22 mouse cellular contexts compared by ENCODE assay signal in the genomic region with DNA sequence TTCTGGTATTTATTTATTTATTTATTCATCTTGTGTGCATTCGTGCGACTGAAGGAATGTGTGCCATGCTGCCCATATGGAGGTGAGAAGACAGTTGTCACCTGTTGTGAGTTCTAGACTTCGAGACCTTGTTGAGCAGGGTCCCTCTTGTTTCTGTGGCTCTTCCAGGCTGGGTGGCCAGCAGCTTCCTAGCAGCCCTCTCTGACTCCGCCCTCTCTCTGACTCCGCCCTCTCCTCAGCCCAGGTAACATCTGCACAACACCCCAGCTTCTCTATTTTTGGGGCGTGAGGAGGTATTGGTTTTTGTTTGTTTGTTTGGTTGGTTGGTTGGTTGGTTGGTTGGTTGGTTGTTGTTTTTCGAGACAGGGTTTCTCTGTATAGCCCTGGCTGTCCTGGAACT. TPM values are rescaled to one million over a fixed set of nuclear protein-coding genes. Genes with fewer than 3 reads are reported as not detected.
DNase-seq lines count a peak whose midpoint lies in the region; ATAC-seq and TF ChIP-seq lines count a peak whose summit lies in the region.
"Had no signal": no experiment of that assay in that cellular context is flagged by ENCODE, and none has a peak within 500 bp of the region (broad histone marks: within the 10 kb centered on the region; RNA-seq: fewer than 3 reads in every experiment).

No protein-coding gene starts in this region.

- H3K9ac ChIP-seq in ES-Bruce4 (ENCODE audit: low read depth, poor library complexity, severe bottlenecking): peak overlapping the region; percentile 74; the same call in 1 of the 2 replicates
- no peak overlapping the region for H3K9ac ChIP-seq in neural tube, embryonic 15.5 days (replicated peaks)
- H3K9ac ChIP-seq: embryonic facial prominence, embryonic 13.5 days; heart, embryonic 15.5 days; hindbrain, embryonic 13.5 days had no signal

- no peaks in the 10 kb centered on the region for H3K9me3 ChIP-seq in ES-Bruce4 (replicated peaks; ENCODE audit: control insufficient read depth, insufficient read depth, low read length, poor library complexity, severe bottlenecking)
- H3K9me3 ChIP-seq in neural tube, embryonic 15.5 days (replicated peaks): no peaks in the 10 kb centered on the region
- H3K9me3 ChIP-seq: embryonic facial prominence, embryonic 13.5 days; forebrain, embryonic 10.5 days; heart, embryonic 10.5 days; heart, embryonic 15.5 days; hindbrain, embryonic 13.5 days had no signal

- no peak overlapping the region for H3K4me2 ChIP-seq in neural tube, embryonic 15.5 days
- H3K4me2 ChIP-seq: embryonic facial prominence, embryonic 13.5 days; heart, embryonic 15.5 days; hindbrain, embryonic 13.5 days had no signal

- no peak for TF ChIP-seq POLR2A in ES-Bruce4 (IDR thresholded peaks at IDR 0.05; ENCODE audit: insufficient read depth, low read length)

- TF ChIP-seq EP300 in ES-Bruce4 (IDR thresholded peaks at IDR 0.05; ENCODE audit: insufficient read depth, low read depth, low read length): no peak

- H3K27ac ChIP-seq in ES-Bruce4 (ENCODE audit: insufficient read depth, low read length): peak overlapping the region; percentile 94
- H3K27ac ChIP-seq in neural tube, embryonic 15.5 days (replicated peaks): no peak overlapping the region
- H3K27ac ChIP-seq: embryonic facial prominence, embryonic 13.5 days; forebrain, embryonic 10.5 days; gastrocnemius, adult 2 months; heart, embryonic 10.5 days; heart, embryonic 15.5 days; hindbrain, embryonic 13.5 days had no signal

- peak; percentile 87 for DNase-seq in heart, adult 11 months
- DNase-seq in heart, adult 18-20 months: no peak
- DNase-seq in ZHBTc4 (ENCODE audit: low read depth, low spot score): peak; percentile 30
- no peak for DNase-seq in layer of hippocampus, postnatal 25 days (ENCODE audit: extremely low spot score in 1 of 2, low spot score in 1 of 2)
- DNase-seq in kidney, postnatal 25 days: no peak
- DNase-seq: adrenal gland, postnatal 10 days; cerebellum, adult 18-20 months; cerebellum, adult 9-11 months; cerebellum, postnatal 36 days; gastrocnemius, postnatal 25 days; heart, postnatal 14 days had no signal

- no peaks in the 10 kb centered on the region for H3K36me3 ChIP-seq in ES-Bruce4 (ENCODE audit: control insufficient read depth, insufficient read depth, low read length, poor library complexity, severe bottlenecking)
- H3K36me3 ChIP-seq in neural tube, embryonic 15.5 days: no peaks in the 10 kb centered on the region
- H3K36me3 ChIP-seq: embryonic facial prominence, embryonic 13.5 days; forebrain, embryonic 10.5 days; heart, embryonic 10.5 days; heart, embryonic 15.5 days; hindbrain, embryonic 13.5 days had no signal

- TF ChIP-seq CTCF in ES-Bruce4 (IDR thresholded peaks at IDR 0.05; ENCODE audit: low read depth, low read length): no peak

- peaks cover 15% of the 10 kb centered on the region for H3K4me1 ChIP-seq in ES-Bruce4 (ENCODE audit: control insufficient read depth, insufficient read depth, low read length)
- H3K4me1 ChIP-seq in neural tube, embryonic 15.5 days: no peaks in the 10 kb centered on the region
- H3K4me1 ChIP-seq: embryonic facial prominence, embryonic 13.5 days; forebrain, embryonic 10.5 days; heart, embryonic 15.5 days; hindbrain, embryonic 13.5 days had no signal

- no peak for ATAC-seq in neural tube, embryonic 15.5 days (ENCODE audit: low FRiP score)
- ATAC-seq: forebrain, embryonic 14.5 days; intestine, embryonic 16.5 days had no signal

- no peaks in the 10 kb centered on the region for H3K27me3 ChIP-seq in ES-Bruce4 (ENCODE audit: control insufficient read depth, insufficient read depth, low read length, poor library complexity, severe bottlenecking)
- no peaks in the 10 kb centered on the region for H3K27me3 ChIP-seq in neural tube, embryonic 15.5 days (replicated peaks)
- H3K27me3 ChIP-seq: embryonic facial prominence, embryonic 13.5 days; heart, embryonic 15.5 days had no signal

- 89% methylated on average over 7 of the region's 7 CpGs for WGBS in neural tube, embryonic 15.5 days

- H3K4me3 ChIP-seq in ES-Bruce4 (ENCODE audit: low read depth, low read length): no peak overlapping the region; the same call in 1 of the 2 replicates
- no peak overlapping the region for H3K4me3 ChIP-seq in neural tube, embryonic 15.5 days (replicated peaks)
- H3K4me3 ChIP-seq: embryonic facial prominence, embryonic 13.5 days; forebrain, embryonic 10.5 days; gastrocnemius, adult 2 months; heart, embryonic 10.5 days; heart, embryonic 15.5 days; hindbrain, embryonic 13.5 days had no signal

RNA-seq across cellular contexts. Expression of a gene that starts 8.3 kb away (rescaled TPM):
- 10 to 100 TPM; 49.2 to 49.9 TPM for total RNA-seq in heart, adult 18-20 months (2021)
- polyA plus RNA-seq in ES-Bruce4 (2011; ENCODE audit: insufficient read depth, insufficient read length, low read depth, missing spikeins): 81.7 and 82.0 TPM in 2 replicates
- 100 to 1,000 TPM; 123 to 134 TPM for total RNA-seq in layer of hippocampus, postnatal 25 days (2021)
- 68.9 and 79.5 TPM in 2 replicates for polyA plus RNA-seq in neural tube, embryonic 15.5 days (2015; fragmentation: Nextera tagmentation; extraction: Ambion mirVana)

RNA-seq across cellular contexts. Expression of a gene that starts 31.4 kb away (rescaled TPM):
- total RNA-seq in heart, adult 18-20 months (2021): 10 to 100 TPM; 19.2 to 22.6 TPM
- polyA plus RNA-seq in ES-Bruce4 (2011; ENCODE audit: insufficient read depth, insufficient read length, low read depth, missing spikeins): 44.3 and 50.3 TPM in 2 replicates
- 100 to 1,000 TPM; 166 to 174 TPM for total RNA-seq in layer of hippocampus, postnatal 25 days (2021)
- 27.2 and 28.1 TPM in 2 replicates for polyA plus RNA-seq in neural tube, embryonic 15.5 days (2015; fragmentation: Nextera tagmentation; extraction: Ambion mirVana)

RNA-seq across cellular contexts. Expression of a gene that starts 38.2 kb away (rescaled TPM):
- total RNA-seq in heart, adult 18-20 months (2021): 1 to 10 TPM; 1.4 to 2.3 TPM
- polyA plus RNA-seq in ES-Bruce4 (2011; ENCODE audit: insufficient read depth, insufficient read length, low read depth, missing spikeins): 0.48 and 0.53 TPM in 2 replicates
- total RNA-seq in layer of hippocampus, postnatal 25 days (2021): under 1 TPM; 0.31 to 0.81 TPM
- polyA plus RNA-seq in neural tube, embryonic 15.5 days (2015; fragmentation: Nextera tagmentation; extraction: Ambion mirVana): 2.5 and 3.5 TPM in 2 replicates

RNA-seq across cellular contexts. Expression of a gene that starts 43.1 kb away (rescaled TPM):
- 10 to 100 TPM; 24.4 to 26.7 TPM for total RNA-seq in heart, adult 18-20 months (2021)
- polyA plus RNA-seq in ES-Bruce4 (2011; ENCODE audit: insufficient read depth, insufficient read length, low read depth, missing spikeins): 19.7 and 20.0 TPM in 2 replicates
- 10 to 100 TPM; 64.7 to 71.7 TPM for total RNA-seq in layer of hippocampus, postnatal 25 days (2021)
- 79.8 and 83.7 TPM in 2 replicates for polyA plus RNA-seq in neural tube, embryonic 15.5 days (2015; fragmentation: Nextera tagmentation; extraction: Ambion mirVana)

RNA-seq across cellular contexts. Expression of a gene that starts 59.3 kb away (rescaled TPM):
- 1 to 10 TPM; 1.2 TPM for total RNA-seq in heart, adult 18-20 months (2021)
- polyA plus RNA-seq in ES-Bruce4 (2011; ENCODE audit: insufficient read depth, insufficient read length, low read depth, missing spikeins): 0.70 and 2.3 TPM in 2 replicates
- 1 to 10 TPM in 1 of 2 experiments, under 1 TPM in 1; 0.70 to 1.1 TPM for total RNA-seq in layer of hippocampus, postnatal 25 days (2021)
- 0.10 and 0.12 TPM in 2 replicates for polyA plus RNA-seq in neural tube, embryonic 15.5 days (2015; fragmentation: Nextera tagmentation; extraction: Ambion mirVana)
- total RNA-seq: hematopoietic stem cell, adult 5-6 weeks had no signal
- polyA plus RNA-seq: forebrain, embryonic 14.5 days; hindbrain, embryonic 13.5 days had no signal

Comparison
In these comparisons a context has a peak if more than half of its experiments do, and no peak if none do; other contexts are left out.
1. DNase-seq: peak in heart, adult 11 months (single experiment) and ZHBTc4 (single experiment); none in heart, adult 18-20 months (0 of 2), layer of hippocampus, postnatal 25 days (0 of 2) and kidney, postnatal 25 days (0 of 2).
2. RNA of a gene that starts 31.4 kb away (total RNA-seq): 166 to 174 TPM in layer of hippocampus, postnatal 25 days; 19.2 to 22.6 TPM in heart, adult 18-20 months; every median in the first group is over 4 times any median in the second.